Mouse (Mus musculus): ENCODE data around the gene Edaradd. TPM values are rescaled to one million over a fixed set of nuclear protein-coding genes. Genes with fewer than 3 reads are reported as not detected.

The Edaradd gene
- polyA plus RNA-seq, 1 experiment = not detected

DNA sequence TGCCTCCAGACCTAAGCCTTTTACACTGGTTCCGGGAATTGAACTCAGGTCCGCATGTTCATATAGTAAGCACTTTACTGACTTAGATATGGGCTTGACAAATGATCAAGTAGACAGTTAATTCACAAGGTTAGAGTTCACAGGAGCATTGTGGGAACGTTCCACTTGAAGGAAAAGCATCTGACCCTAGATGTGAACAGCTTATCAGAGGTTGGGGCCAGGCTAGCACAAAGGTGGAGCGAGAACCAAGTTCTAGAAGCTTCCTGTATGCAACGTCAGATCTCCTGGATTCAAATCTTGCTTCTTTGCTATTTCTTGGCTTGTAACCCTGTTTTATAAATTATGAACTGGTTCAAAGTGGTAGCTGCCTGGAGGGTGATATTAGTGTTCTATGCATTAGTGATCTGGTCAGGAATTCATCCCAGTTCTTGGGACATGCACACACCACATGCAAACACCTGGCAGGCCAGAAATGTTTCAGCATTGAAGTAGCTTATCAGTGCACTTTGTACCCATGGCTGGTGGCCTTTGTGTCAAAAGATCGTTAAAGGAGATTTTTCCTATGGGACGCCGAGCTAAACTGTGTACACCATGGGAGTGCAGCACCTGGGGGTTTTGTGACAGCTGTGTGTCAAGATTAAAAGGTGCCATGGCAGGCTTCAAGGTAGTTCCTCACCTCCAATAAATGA, 23.8 kb upstream of the Edaradd start:
- Histone ChIP-seq H3K27me3 (ENCODE audit: control insufficient read depth, insufficient read depth, insufficient read length) (peaks cover 5% of the 10 kb centered on the region), H3K4me3 (ENCODE audit: insufficient read depth, poor library complexity, severe bottlenecking) (no peak overlapping the region), H3K36me3 (ENCODE audit: control insufficient read depth, insufficient read depth) (no peaks in the 10 kb centered on the region), H3K79me3 (ENCODE audit: low read depth) (no peaks in the 10 kb centered on the region), H3ac (ENCODE audit: control insufficient read depth, insufficient read length, low read depth) (no peak overlapping the region), H3K79me2 (ENCODE audit: control insufficient read depth, insufficient read depth) (no peaks in the 10 kb centered on the region)
- TF ChIP-seq MYOG (IDR thresholded peaks at IDR 0.05; ENCODE audit: control insufficient read depth, extremely low read depth, insufficient read length) (no peak), MYOD1 (IDR thresholded peaks at IDR 0.05; ENCODE audit: control insufficient read depth, insufficient read length, low read depth) (no peak), FOSL1 (IDR thresholded peaks at IDR 0.05; ENCODE audit: insufficient read depth, low read length, poor library complexity, severe bottlenecking) (no peak), CEBPB (IDR thresholded peaks at IDR 0.05; ENCODE audit: low read depth) (no peak)

DNA sequence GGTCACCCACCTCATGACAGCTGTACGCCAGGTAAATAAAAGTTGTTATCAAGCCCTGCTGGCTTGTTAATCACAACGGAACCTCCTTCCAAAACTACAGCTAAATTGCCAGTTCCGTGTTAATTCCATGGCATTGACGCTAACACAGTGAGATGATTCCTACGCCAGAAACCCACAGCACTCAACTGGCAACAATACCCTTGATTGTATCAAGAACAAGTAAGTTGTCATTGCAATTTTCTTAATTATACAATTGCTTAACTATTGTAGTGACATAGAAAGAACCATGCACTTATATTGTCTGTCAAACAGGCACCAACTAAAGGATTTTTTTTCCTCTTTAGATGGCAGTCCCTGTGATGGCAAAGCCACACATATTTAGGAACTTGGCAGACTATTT, 23.0 kb upstream of the Edaradd start:
- H3ac ChIP-seq (ENCODE audit: control insufficient read depth, insufficient read length, low read depth) = no peak overlapping the region
- no peaks in the 10 kb centered on the region for H3K36me3 ChIP-seq (ENCODE audit: control insufficient read depth, insufficient read depth)
- H3K4me3 ChIP-seq (ENCODE audit: insufficient read depth, poor library complexity, severe bottlenecking) = no peak overlapping the region
- no peaks in the 10 kb centered on the region for H3K79me2 ChIP-seq (ENCODE audit: control insufficient read depth, insufficient read depth)
- TF ChIP-seq CEBPB (IDR thresholded peaks at IDR 0.05; ENCODE audit: low read depth) (no peak), MYOG (IDR thresholded peaks at IDR 0.05; ENCODE audit: control insufficient read depth, extremely low read depth, insufficient read length) (no peak), CTCF (IDR thresholded peaks at IDR 0.05; ENCODE audit: control insufficient read depth, insufficient read depth, insufficient read length) (no peak), USF1 (IDR thresholded peaks at IDR 0.05; ENCODE audit: low read depth) (no peak), FOSL1 (IDR thresholded peaks at IDR 0.05; ENCODE audit: insufficient read depth, low read length, poor library complexity, severe bottlenecking) (no peak), MYOD1 (IDR thresholded peaks at IDR 0.05; ENCODE audit: control insufficient read depth, insufficient read length, low read depth) (no peak), MAX (IDR thresholded peaks at IDR 0.05) (no peak)
- H3K27me3 ChIP-seq (ENCODE audit: control insufficient read depth, insufficient read depth, insufficient read length) = peaks cover 5% of the 10 kb centered on the region
- H3K79me3 ChIP-seq (ENCODE audit: low read depth) = no peaks in the 10 kb centered on the region

DNA sequence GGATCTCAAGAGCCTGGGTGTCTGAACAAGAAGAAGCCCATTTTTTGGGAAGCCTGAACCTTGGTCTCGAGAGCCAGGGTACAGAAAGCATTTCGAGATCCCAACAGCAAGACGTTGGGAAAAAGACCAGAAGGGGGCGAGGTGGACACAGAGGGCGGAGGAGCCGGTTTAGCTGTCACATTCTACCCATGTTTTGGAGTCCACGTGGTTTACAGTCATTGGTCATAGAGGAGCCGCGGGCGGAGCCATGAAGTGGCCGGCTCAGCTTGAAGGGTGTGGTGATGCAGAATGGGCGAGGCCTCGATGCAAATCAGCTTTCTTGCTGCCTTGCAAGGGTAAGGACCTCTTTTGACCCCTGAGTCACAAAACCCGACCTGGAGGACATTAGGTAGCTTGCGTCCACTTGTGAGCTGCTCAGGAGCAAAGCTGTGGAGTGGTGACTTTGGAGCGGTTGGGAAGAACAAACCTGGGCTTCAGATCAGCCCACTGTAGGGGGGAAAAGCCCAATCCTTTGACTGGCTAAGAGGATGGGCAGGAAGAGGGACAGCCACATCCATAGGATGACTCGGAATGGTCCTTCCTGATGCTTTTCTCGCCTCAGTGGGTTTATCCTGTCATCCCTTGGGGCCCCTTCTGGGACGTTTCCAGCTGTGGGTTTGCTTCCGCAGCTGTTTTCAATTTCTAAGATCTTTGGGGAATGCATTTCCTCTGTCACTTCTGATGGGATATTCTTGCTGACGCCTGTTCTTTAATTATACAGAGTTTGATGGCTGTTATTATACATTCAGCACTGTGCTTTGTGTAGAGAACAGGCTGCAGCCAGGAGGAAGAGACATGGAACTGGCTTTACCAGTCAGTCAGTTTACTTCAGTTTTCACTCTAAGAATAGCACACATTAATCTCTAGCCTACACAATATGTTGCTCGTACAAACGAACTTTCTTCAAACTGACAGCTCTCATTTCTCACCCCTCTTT, 22.1 kb upstream of the Edaradd start:
- Histone ChIP-seq H3K36me3 (ENCODE audit: control insufficient read depth, insufficient read depth) (no peaks in the 10 kb centered on the region), H3K79me3 (ENCODE audit: low read depth) (no peaks in the 10 kb centered on the region), H3K4me3 (ENCODE audit: insufficient read depth, poor library complexity, severe bottlenecking) (no peak overlapping the region), H3ac (ENCODE audit: control insufficient read depth, insufficient read length, low read depth) (no peak overlapping the region), H3K79me2 (ENCODE audit: control insufficient read depth, insufficient read depth) (no peaks in the 10 kb centered on the region), H3K27me3 (ENCODE audit: control insufficient read depth, insufficient read depth, insufficient read length) (peaks cover 5% of the 10 kb centered on the region)
- TF ChIP-seq MYOD1 (IDR thresholded peaks at IDR 0.05; ENCODE audit: control insufficient read depth, insufficient read length, low read depth) (no peak), CTCF (IDR thresholded peaks at IDR 0.05; ENCODE audit: control insufficient read depth, insufficient read depth, insufficient read length) (no peak), USF1 (IDR thresholded peaks at IDR 0.05; ENCODE audit: low read depth) (no peak), MYOG (IDR thresholded peaks at IDR 0.05; ENCODE audit: control insufficient read depth, extremely low read depth, insufficient read length) (no peak), MAX (IDR thresholded peaks at IDR 0.05) (peak; percentile 93), CEBPB (IDR thresholded peaks at IDR 0.05; ENCODE audit: low read depth) (no peak), FOSL1 (IDR thresholded peaks at IDR 0.05; ENCODE audit: insufficient read depth, low read length, poor library complexity, severe bottlenecking) (no peak)

DNA sequence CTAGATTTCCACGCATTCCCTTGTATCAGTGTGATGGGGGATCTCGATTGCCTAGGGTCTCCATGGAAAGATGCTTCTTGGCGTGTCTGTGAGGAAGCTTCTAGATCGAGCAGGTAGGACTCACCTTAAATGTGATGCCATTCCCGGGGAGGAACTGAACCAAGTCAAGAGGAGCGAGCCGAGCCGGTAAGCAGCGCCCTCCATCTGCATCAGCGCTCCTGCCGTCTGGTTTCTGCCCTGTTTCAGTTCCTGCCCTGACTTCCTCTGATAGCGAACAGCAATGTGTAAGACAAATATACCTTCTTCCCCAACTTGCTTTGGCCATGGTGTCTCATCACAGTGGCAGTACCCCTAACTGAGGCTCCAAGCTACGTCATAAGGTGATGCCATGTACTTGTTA, 19.9 kb upstream of the Edaradd start:
- no peaks in the 10 kb centered on the region for H3K36me3 ChIP-seq (ENCODE audit: control insufficient read depth, insufficient read depth)
- peaks cover 5% of the 10 kb centered on the region for H3K27me3 ChIP-seq (ENCODE audit: control insufficient read depth, insufficient read depth, insufficient read length)
- no peaks in the 10 kb centered on the region for H3K79me2 ChIP-seq (ENCODE audit: control insufficient read depth, insufficient read depth)
- H3K79me3 ChIP-seq (ENCODE audit: low read depth) = no peaks in the 10 kb centered on the region
- H3ac ChIP-seq (ENCODE audit: control insufficient read depth, insufficient read length, low read depth) = no peak overlapping the region
- H3K4me3 ChIP-seq (ENCODE audit: insufficient read depth, poor library complexity, severe bottlenecking) = no peak overlapping the region
- TF ChIP-seq MYOG (IDR thresholded peaks at IDR 0.05; ENCODE audit: control insufficient read depth, extremely low read depth, insufficient read length) (no peak), USF1 (IDR thresholded peaks at IDR 0.05; ENCODE audit: low read depth) (no peak), MAX (IDR thresholded peaks at IDR 0.05) (no peak), CTCF (IDR thresholded peaks at IDR 0.05; ENCODE audit: control insufficient read depth, insufficient read depth, insufficient read length) (no peak), CEBPB (IDR thresholded peaks at IDR 0.05; ENCODE audit: low read depth) (no peak), FOSL1 (IDR thresholded peaks at IDR 0.05; ENCODE audit: insufficient read depth, low read length, poor library complexity, severe bottlenecking) (no peak), MYOD1 (IDR thresholded peaks at IDR 0.05; ENCODE audit: control insufficient read depth, insufficient read length, low read depth) (no peak)

DNA sequence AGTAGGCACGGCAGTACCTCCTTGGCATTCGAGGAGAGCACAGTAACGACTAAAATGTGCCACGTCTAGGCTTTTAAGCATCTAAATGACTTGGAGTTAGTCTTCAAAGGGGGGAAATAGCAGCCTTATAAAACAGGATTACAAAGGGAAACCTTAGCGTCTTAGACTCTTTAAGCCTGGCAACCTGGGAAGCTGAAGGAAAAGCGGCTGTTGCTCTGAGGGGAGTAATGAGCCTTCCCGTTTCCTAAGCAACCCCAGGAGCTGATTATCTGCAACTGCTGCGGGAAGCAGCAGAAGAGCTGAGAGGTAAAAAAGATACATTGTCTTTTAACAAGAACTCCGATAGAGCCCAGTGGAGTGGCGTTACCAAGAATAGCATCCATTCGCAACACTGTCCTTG, 19.5 kb upstream of the Edaradd start:
- Histone ChIP-seq H3ac (ENCODE audit: control insufficient read depth, insufficient read length, low read depth) (no peak overlapping the region), H3K79me2 (ENCODE audit: control insufficient read depth, insufficient read depth) (no peaks in the 10 kb centered on the region), H3K27me3 (ENCODE audit: control insufficient read depth, insufficient read depth, insufficient read length) (peaks cover 5% of the 10 kb centered on the region), H3K79me3 (ENCODE audit: low read depth) (no peaks in the 10 kb centered on the region), H3K36me3 (ENCODE audit: control insufficient read depth, insufficient read depth) (no peaks in the 10 kb centered on the region), H3K4me3 (ENCODE audit: insufficient read depth, poor library complexity, severe bottlenecking) (no peak overlapping the region)
- TF ChIP-seq FOSL1 (IDR thresholded peaks at IDR 0.05; ENCODE audit: insufficient read depth, low read length, poor library complexity, severe bottlenecking) (no peak), USF1 (IDR thresholded peaks at IDR 0.05; ENCODE audit: low read depth) (no peak), MYOG (IDR thresholded peaks at IDR 0.05; ENCODE audit: control insufficient read depth, extremely low read depth, insufficient read length) (no peak), CTCF (IDR thresholded peaks at IDR 0.05; ENCODE audit: control insufficient read depth, insufficient read depth, insufficient read length) (no peak), MAX (IDR thresholded peaks at IDR 0.05) (no peak), CEBPB (IDR thresholded peaks at IDR 0.05; ENCODE audit: low read depth) (no peak), MYOD1 (IDR thresholded peaks at IDR 0.05; ENCODE audit: control insufficient read depth, insufficient read length, low read depth) (no peak)

All from C2C12 (cell line).